Mouse (Mus musculus) heart, adult 9 months (tissue): ENCODE measurements around the gene Pdia3.
"Not testable (repeated sequence)": the region's sequence is repeated elsewhere in the genome, so short reads cannot be mapped to it uniquely, and the experiment has no call there.

ENCODE experiments used
- DNase-seq, 2 experiments: peaks; one replicate each; pipeline ENCODE4 v3.0.0; 2022; ENCODE audit warnings: low spot score in 2 of 2

Pdia3 gene

GRCm38 (mm10) chr2:121442259-121443067 is 28.9 kb downstream of the Pdia3 start:
- peak; percentile 47 to 63 for DNase-seq

GRCm38 (mm10) chr2:121443068-121443349 is 29.4 kb downstream of the Pdia3 start:
- no peak for DNase-seq

- no peak for DNase-seq
Measured at GRCm38 (mm10) chr2:121444178-121444577, 30.6 kb downstream of the Pdia3 start, which contains the start of gene Ell3. TSS of gene Ell3 (minus strand) at chr2:121444278.

- DNase-seq, result no peak
Measured at GRCm38 (mm10) chr2:121445117-121445516, 31.5 kb downstream of the Pdia3 start.

DNA sequence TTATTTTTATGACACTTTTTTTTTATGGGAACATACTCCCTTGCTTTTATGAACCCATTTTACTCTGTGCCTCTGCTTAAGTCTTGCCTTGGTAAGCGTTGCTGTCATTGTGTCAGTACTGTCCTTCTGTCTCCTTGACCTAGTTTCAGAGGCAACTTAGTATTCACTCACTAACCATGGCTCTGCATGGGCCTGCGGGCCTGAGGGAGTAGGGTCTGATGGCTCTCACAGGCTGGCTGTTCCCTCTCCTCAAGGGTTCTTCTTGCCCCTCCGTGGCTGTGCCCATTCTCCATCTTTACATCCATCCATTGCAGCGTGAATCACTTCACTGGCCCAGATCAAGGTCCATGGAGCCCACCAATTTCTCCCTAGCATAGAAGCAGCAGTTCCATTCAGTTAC is 32.9 kb downstream of the Pdia3 start:
- DNase-seq, result no peak

DNA sequence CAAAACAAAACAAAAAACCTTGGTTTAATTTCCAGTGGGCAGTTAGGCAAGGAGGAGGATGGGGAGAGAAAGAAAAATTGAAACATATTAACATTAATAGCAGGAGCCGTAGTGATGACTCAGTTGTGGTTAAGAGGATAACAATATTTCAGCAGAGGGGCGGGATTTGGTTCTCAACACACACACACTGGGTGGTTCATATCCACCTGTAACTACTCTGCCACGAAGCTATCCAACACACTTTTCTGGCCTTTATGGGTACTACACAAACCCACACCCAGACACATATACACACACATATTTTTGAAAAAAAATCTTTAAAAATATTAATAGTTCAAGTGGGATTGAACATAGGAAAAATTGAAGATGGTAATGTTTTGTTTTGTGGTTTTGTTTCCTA is 33.4 kb downstream of the Pdia3 start:
- DNase-seq, result no peak

GRCm38 (mm10) chr2:121448136-121448535 is 34.6 kb downstream of the Pdia3 start:
- DNase-seq, result peak; percentile 50 to 67

- DNase-seq, result peak; percentile 100
Measured at GRCm38 (mm10) chr2:121448739-121449535, 35.4 kb downstream of the Pdia3 start, which contains the start of gene Serf2. TSS of gene Serf2 (plus strand) at chr2:121449195.

DNA sequence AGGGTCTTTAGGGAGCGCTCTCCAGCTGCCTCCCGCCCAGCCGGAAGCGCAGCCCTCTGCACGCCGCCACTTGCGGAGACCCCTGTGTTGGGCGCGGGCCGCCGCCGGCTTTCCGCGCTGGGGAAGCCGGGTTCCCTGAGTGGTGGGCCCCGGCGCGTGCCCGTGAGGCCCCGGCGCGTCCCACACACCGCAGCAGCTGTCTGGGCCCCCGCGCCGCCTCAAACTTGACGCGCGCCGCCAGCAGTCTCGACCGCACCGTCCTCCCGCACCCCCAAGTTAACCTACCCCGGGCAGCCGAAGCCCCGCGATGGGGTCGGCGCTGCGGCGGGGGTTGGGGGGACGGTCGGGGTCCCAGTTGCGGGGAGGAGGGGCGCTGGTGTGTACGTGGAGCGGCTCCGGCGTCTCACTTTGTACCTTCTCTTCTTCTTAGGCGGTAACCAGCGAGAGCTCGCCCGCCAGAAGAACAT is 36.0 kb downstream of the Pdia3 start:
- peak in 1 of 2 experiments; percentile 44 for DNase-seq

GRCm38 (mm10) chr2:121450093-121450492 is 36.5 kb downstream of the Pdia3 start:
- peak; percentile 40 to 49 for DNase-seq

GRCm38 (mm10) chr2:121452361-121452760 is 38.8 kb downstream of the Pdia3 start:
- no peak for DNase-seq

DNA sequence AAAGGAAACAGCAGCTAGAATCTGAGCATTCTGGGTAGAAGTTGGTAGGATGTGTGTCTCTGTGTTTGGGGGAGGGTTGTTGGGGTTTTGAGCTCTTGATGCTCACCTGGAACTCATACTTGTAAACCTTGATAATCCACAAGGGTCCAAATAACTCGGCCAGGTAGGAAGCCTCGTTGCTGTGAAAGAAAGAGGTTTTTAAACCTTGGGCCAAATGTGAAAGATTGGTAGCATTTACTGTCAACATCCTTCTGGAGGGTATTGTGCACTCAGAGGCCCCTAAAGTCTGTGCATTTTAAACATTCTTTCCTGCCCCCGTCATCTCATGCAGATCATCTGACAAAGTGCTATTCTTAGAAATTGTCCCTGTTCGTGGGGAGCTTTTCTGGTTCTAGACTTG is 39.4 kb downstream of the Pdia3 start, which contains the start of gene Hypk:
Hypk (plus strand) TSS at position 301 of the 400 bp plus-strand sequence.
- no peak for DNase-seq

- no peak for DNase-seq
Measured at GRCm38 (mm10) chr2:121453917-121454316, 40.3 kb downstream of the Pdia3 start.

DNA sequence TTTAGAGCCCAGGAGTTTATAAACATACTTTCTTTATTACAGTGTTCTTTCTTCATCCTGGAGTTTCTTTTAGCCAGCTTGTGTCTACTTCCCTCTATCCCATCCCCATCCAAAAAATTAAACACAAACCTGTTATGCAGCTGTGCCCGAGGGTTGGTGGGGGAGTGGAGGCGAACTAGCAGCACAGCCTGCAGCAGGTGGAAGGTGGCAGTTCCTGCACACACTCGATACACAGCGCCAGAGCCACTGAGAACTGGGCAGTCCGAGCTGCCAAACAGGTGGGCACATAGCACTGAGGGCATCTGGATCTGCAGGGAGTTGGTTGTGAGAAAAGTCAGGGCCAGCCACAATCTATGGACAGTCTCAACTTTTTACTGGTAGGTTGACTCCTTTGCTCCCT is 42.0 kb downstream of the Pdia3 start:
- no peak for DNase-seq

DNA sequence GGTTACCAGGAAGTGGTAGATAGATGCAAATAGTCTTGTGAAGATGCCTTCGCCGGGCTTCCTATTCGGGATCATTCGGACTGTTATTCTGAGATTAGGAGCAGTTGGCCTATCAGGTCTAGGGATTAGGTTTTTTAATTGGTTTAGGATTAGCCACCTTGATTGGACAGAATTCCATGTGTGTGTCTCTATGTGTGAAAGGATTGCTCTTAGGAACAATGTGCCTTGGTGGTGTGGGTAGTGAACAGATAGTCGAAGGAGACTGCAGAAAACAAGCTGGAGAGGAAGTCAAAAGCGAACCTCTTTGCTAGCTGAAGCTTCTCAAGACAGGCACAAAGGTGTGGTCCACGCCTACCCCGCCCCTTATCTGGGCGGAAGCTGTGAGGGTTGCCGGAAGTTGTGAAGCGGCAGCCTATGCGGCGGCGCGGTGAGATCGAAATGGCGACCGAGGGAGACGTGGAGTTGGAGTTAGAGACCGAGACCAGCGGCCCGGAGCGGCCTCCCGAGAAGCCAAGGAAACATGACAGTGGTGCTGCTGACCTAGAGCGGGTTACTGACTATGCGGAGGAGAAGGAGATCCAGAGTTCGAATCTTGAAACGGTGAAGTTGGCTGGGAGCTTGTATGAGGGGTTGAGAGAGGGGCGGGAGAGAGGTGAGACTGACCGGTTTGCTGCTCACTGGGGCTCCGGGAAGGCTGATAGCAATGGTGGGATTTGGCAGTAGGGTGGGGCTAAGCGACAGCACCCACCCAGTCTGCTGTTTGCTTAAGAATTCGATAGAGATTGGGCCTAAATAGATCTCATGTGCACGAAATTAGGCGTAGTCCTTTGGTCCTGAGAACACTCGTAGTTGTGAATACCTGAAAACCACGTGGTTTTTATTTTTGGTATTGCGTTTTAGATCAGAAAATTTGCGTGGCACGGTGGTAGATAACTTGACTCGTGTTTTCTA is 43.4 kb downstream of the Pdia3 start, which contains the start of gene Serinc4:
Serinc4 (minus strand) TSS at position 90 of the 951 bp plus-strand sequence.
- peak; percentile 77 to 79 for DNase-seq

- no peak for DNase-seq
Measured at GRCm38 (mm10) chr2:121460071-121460470, 46.5 kb downstream of the Pdia3 start.

GRCm38 (mm10) chr2:121468982-121469381 is 55.4 kb downstream of the Pdia3 start:
- DNase-seq, result not testable (repeated sequence)

GRCm38 (mm10) chr2:121472783-121473182 is 59.2 kb downstream of the Pdia3 start:
- not testable (repeated sequence) for DNase-seq

GRCm38 (mm10) chr2:121473301-121474179 is 60.0 kb downstream of the Pdia3 start, which contains the start of gene Mfap1b:
TSS of gene Mfap1b (minus strand) at chr2:121474067.
- peak; percentile 82 to 86 for DNase-seq

- DNase-seq, result no peak
Measured at GRCm38 (mm10) chr2:121474180-121474535, 60.6 kb downstream of the Pdia3 start.
